Mouse (Mus musculus): Measurements from ENCODE around the gene Slc16a12. TPM values are rescaled to one million over a fixed set of nuclear protein-coding genes. Genes with fewer than 3 reads are reported as not detected.

The Slc16a12 gene
- total and polyA plus RNA-seq, 2 experiments from 2014 or later, result 7.2 to 10.3 TPM

DNA sequence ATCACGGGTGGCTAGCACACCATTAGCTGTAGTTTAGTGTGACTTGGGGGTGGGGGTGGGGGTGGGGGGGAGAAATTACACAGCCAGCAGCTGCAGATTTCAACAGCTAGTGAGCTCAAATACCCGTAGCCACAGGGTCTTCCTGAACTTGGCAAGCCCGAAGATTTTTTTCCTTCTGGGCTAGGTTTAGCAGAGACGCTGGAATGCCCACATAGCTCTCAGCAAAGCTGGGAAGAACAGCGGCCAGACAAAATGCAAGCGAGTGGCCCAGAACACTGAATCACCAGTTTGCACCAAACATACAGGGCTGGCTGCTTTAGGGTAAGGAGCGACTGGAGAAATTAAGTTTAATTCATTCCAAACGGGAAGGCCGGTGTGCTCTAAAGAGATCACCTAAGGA, 888 bp downstream of the Slc16a12 start:
- Histone ChIP-seq H3K9ac (replicated peaks; ENCODE audit: low read depth, low read length) (peak overlapping the region; percentile 66; the same call in 1 of the 2 replicates), H3K4me3 (ENCODE audit: low read depth, low read length) (peak overlapping the region; percentile 71), H3K36me3 (replicated peaks; ENCODE audit: control insufficient read depth, insufficient read depth, low read length) (no peaks in the 10 kb centered on the region), H3K27ac (ENCODE audit: low read depth) (peak overlapping the region; percentile 67), H3K27me3 (ENCODE audit: control insufficient read depth, insufficient read depth, low read length) (0 out of 2 replicates have a peak, but pooled peaks cover 2% of the 10 kb centered on the region), H3K4me1 (ENCODE audit: control insufficient read depth, insufficient read depth) (peaks cover 5% of the 10 kb centered on the region; the same call in 1 of the 2 replicates), H3K4me2 (ENCODE audit: low read depth, low read length) (peak overlapping the region; percentile 94), H3K9me3 (replicated peaks; ENCODE audit: control insufficient read depth, low read length) (no peaks in the 10 kb centered on the region)
- 11% methylated on average over 9 of the region's 9 CpGs for WGBS
- TF ChIP-seq CTCF (IDR thresholded peaks at IDR 0.05; ENCODE audit: low read depth) (no peak), EP300 (IDR thresholded peaks at IDR 0.05; ENCODE audit: low read depth) (no peak)
- DNase-seq (ENCODE audit: low spot score) (no peak), ATAC-seq (ENCODE audit: insufficient read depth, low read depth) (0 out of 2 replicates have a peak, but pooled peaks have one; percentile 17)

- 0 out of 2 replicates have a peak, but pooled peaks cover 2% of the 10 kb centered on the region for H3K27me3 ChIP-seq (ENCODE audit: control insufficient read depth, insufficient read depth, low read length)
- H3K9me3 ChIP-seq (replicated peaks; ENCODE audit: control insufficient read depth, low read length), result no peaks in the 10 kb centered on the region
- ATAC-seq (ENCODE audit: insufficient read depth, low read depth), result no peak
- H3K27ac ChIP-seq (ENCODE audit: low read depth), result no peak overlapping the region
- TF ChIP-seq CTCF (IDR thresholded peaks at IDR 0.05; ENCODE audit: low read depth), result no peak
- no peak for TF ChIP-seq EP300 (IDR thresholded peaks at IDR 0.05; ENCODE audit: low read depth)
- H3K36me3 ChIP-seq (replicated peaks; ENCODE audit: control insufficient read depth, insufficient read depth, low read length), result no peaks in the 10 kb centered on the region
- peaks cover 5% of the 10 kb centered on the region; the same call in 1 of the 2 replicates for H3K4me1 ChIP-seq (ENCODE audit: control insufficient read depth, insufficient read depth)
- no peak for DNase-seq (ENCODE audit: low spot score)
- WGBS, result 85% methylated on average over 8 of the region's 8 CpGs
- no peak overlapping the region for H3K9ac ChIP-seq (replicated peaks; ENCODE audit: low read depth, low read length)
- H3K4me3 ChIP-seq (ENCODE audit: low read depth, low read length), result no peak overlapping the region
- H3K4me2 ChIP-seq (ENCODE audit: low read depth, low read length), result no peak overlapping the region; the same call in 1 of the 2 replicates
These were observed 2.1 kb downstream of the Slc16a12 start for GRCm38 (mm10) chr19:34745012-34745411.

DNA sequence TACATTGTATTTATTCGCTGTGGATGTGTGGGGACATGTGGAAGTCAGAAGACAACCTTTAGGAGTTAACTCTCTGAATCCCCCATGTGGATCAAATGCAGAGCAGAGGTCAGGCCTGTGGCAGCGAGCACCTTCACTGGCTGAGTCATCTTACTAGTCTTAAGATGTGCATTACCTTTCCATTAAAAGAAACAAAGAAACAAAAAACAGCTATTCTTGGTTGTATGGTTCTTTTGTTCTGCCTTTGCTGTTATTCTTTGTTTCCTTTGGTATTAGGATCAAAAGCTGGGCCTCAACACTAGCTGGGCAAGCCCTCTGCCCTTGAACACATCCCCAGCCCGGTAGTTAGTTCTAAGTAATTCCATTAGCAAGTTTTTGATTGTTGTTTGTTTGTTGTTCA, 9.2 kb downstream of the Slc16a12 start:
- ATAC-seq (ENCODE audit: insufficient read depth, low read depth), result no peak
- H3K4me3 ChIP-seq (ENCODE audit: low read depth, low read length), result no peak overlapping the region
- H3K27me3 ChIP-seq (ENCODE audit: control insufficient read depth, insufficient read depth, low read length), result no peaks in the 10 kb centered on the region
- H3K9me3 ChIP-seq (replicated peaks; ENCODE audit: control insufficient read depth, low read length), result no peaks in the 10 kb centered on the region
- no peak overlapping the region for H3K9ac ChIP-seq (replicated peaks; ENCODE audit: low read depth, low read length)
- H3K4me2 ChIP-seq (ENCODE audit: low read depth, low read length), result no peak overlapping the region
- H3K27ac ChIP-seq (ENCODE audit: low read depth), result no peak overlapping the region
- DNase-seq (ENCODE audit: low spot score), result no peak
- no peak for TF ChIP-seq CTCF (IDR thresholded peaks at IDR 0.05; ENCODE audit: low read depth)
- no peak for TF ChIP-seq EP300 (IDR thresholded peaks at IDR 0.05; ENCODE audit: low read depth)
- 87% methylated on average over 3 of the region's 3 CpGs for WGBS
- no peaks in the 10 kb centered on the region for H3K36me3 ChIP-seq (replicated peaks; ENCODE audit: control insufficient read depth, insufficient read depth, low read length)
- no peaks in the 10 kb centered on the region for H3K4me1 ChIP-seq (ENCODE audit: control insufficient read depth, insufficient read depth)

DNA sequence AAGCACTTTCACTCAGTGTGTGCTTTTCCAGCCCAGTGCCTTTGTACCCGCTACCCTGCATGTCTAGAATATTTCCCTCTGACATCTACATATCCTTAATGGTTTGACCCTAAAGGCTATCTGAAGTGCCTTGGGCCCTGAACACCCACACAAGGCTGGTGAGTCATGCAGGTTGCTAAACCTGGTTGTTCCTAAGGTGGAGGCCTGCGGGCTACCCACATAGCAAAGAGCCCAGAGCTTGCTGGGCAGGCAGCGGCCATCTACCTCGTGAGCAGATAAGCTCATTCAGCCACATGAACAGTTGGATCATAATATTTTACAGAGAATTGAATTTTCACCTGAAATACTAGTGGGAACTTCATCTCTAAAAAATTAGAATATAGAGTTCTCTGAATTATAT, 11.2 kb downstream of the Slc16a12 start:
- ATAC-seq (ENCODE audit: insufficient read depth, low read depth), result no peak

GRCm38 (mm10) chr19:34733020-34733419, 14.1 kb downstream of the Slc16a12 start:
- Histone ChIP-seq H3K27ac (ENCODE audit: low read depth) (no peak overlapping the region), H3K4me3 (ENCODE audit: low read depth, low read length) (no peak overlapping the region), H3K36me3 (replicated peaks; ENCODE audit: control insufficient read depth, insufficient read depth, low read length) (no peaks in the 10 kb centered on the region), H3K4me1 (ENCODE audit: control insufficient read depth, insufficient read depth) (no peaks in the 10 kb centered on the region), H3K4me2 (ENCODE audit: low read depth, low read length) (no peak overlapping the region), H3K27me3 (ENCODE audit: control insufficient read depth, insufficient read depth, low read length) (no peaks in the 10 kb centered on the region), H3K9ac (replicated peaks; ENCODE audit: low read depth, low read length) (no peak overlapping the region), H3K9me3 (replicated peaks; ENCODE audit: control insufficient read depth, low read length) (no peaks in the 10 kb centered on the region)
- DNase-seq (ENCODE audit: low spot score) (no peak), ATAC-seq (ENCODE audit: insufficient read depth, low read depth) (no peak)
- TF ChIP-seq CTCF (IDR thresholded peaks at IDR 0.05; ENCODE audit: low read depth) (no peak), EP300 (IDR thresholded peaks at IDR 0.05; ENCODE audit: low read depth) (no peak)
- WGBS, result 65% methylated on average over 3 of the region's 3 CpGs

More for the DNA sequence above, 11.2 kb downstream of the Slc16a12 start:
- TF ChIP-seq EP300 (IDR thresholded peaks at IDR 0.05; ENCODE audit: low read depth) (no peak), CTCF (IDR thresholded peaks at IDR 0.05; ENCODE audit: low read depth) (no peak)
- no peaks in the 10 kb centered on the region for H3K9me3 ChIP-seq (replicated peaks; ENCODE audit: control insufficient read depth, low read length)
- H3K27me3 ChIP-seq (ENCODE audit: control insufficient read depth, insufficient read depth, low read length), result no peaks in the 10 kb centered on the region
- no peaks in the 10 kb centered on the region for H3K36me3 ChIP-seq (replicated peaks; ENCODE audit: control insufficient read depth, insufficient read depth, low read length)
- no peaks in the 10 kb centered on the region for H3K4me1 ChIP-seq (ENCODE audit: control insufficient read depth, insufficient read depth)
- no peak overlapping the region for H3K27ac ChIP-seq (ENCODE audit: low read depth)
- H3K4me2 ChIP-seq (ENCODE audit: low read depth, low read length), result no peak overlapping the region
- no peak overlapping the region for H3K4me3 ChIP-seq (ENCODE audit: low read depth, low read length)
- WGBS, result 59% methylated on average over 4 of the region's 4 CpGs
- no peak overlapping the region for H3K9ac ChIP-seq (replicated peaks; ENCODE audit: low read depth, low read length)
- no peak for DNase-seq (ENCODE audit: low spot score)

- no peaks in the 10 kb centered on the region for H3K9me3 ChIP-seq (replicated peaks; ENCODE audit: control insufficient read depth, low read length)
- no peak for TF ChIP-seq CTCF (IDR thresholded peaks at IDR 0.05; ENCODE audit: low read depth)
- no peak overlapping the region for H3K9ac ChIP-seq (replicated peaks; ENCODE audit: low read depth, low read length)
- no peaks in the 10 kb centered on the region for H3K27me3 ChIP-seq (ENCODE audit: control insufficient read depth, insufficient read depth, low read length)
- H3K4me2 ChIP-seq (ENCODE audit: low read depth, low read length), result no peak overlapping the region
- DNase-seq (ENCODE audit: low spot score) (no peak), ATAC-seq (ENCODE audit: insufficient read depth, low read depth) (no peak)
- no peak overlapping the region for H3K4me3 ChIP-seq (ENCODE audit: low read depth, low read length)
- H3K4me1 ChIP-seq (ENCODE audit: control insufficient read depth, insufficient read depth), result no peaks in the 10 kb centered on the region
- H3K36me3 ChIP-seq (replicated peaks; ENCODE audit: control insufficient read depth, insufficient read depth, low read length), result no peaks in the 10 kb centered on the region
- no peak overlapping the region for H3K27ac ChIP-seq (ENCODE audit: low read depth)
- 74% methylated on average over 5 of the region's 5 CpGs for WGBS
These were observed 15.7 kb downstream of the Slc16a12 start for GRCm38 (mm10) chr19:34731356-34731755.

Measured in heart, postnatal 0 days (tissue).